Mouse (Mus musculus): ENCODE measurements at regions not wholly inside any gene's neighbourhood (a gene's known extent, or its start where the extent isn't known, plus 50 kb on each side); places are given as distances from the start of the nearest gene placed in this dataset.

GRCm38 (mm10) chr11:21036161-21036916, 54.8 kb upstream of the Peli1 start:
- DNase-seq (ENCODE audit: low spot score in 2 of 2): no peak

DNA sequence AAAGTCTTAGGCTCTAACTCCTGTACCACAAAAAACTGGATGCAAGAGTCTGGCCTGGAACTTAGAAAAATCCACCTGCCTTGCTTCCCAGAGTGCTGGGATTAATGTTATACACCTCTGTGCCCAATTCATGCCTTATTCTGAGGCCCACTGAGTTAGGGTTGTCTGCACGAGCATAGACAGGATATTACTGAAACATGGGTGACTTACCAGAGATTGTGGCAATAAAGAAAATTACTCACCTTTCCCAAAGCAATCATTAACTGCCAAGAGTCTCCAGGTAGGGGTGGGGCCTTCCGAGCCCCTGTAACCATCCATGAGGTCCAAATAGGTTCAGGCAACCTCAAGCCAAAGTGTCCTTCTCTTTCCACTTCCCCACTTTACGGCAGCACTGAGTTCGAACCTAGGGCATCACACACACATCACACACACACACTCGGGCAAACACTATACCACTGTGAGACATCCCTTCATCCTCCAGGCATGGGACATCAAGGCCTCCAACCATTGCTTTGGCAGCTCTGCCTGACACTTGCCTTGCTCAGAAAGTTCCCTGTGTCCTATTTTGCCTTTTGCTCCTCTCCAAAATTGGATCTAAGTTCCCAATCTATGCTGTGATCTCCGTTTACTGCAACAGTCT, 53.7 kb upstream of the Peli1 start:
- no peak for DNase-seq (ENCODE audit: low spot score in 2 of 2)

DNA sequence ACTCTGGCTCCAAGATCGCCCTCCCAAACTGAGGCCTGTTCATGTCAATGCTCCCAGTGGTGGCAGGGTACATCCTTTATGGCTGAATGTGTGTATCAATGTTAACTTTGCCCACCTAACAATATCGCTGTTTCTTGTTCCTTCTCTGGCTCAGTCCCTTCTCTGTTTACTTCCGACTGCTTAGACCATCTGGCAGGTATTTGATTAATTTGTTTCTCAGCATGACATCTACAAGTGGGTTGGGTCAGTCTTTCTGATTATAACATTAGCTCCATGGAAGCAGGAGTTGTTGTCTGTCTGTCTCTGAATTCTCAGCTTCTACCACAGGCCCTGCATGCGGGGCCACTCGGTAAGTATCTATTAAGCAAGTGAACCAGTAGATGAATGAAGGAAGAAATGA, 49.9 kb upstream of the Peli1 start:
- DNase-seq (ENCODE audit: low spot score in 2 of 2): no peak

All from left cerebral cortex, adult 9 months (tissue).